Mouse (Mus musculus) liver, adult 2 months (tissue): Measurements from ENCODE around the gene Tspo. TPM values are rescaled to one million over a fixed set of nuclear protein-coding genes. Genes with fewer than 3 reads are reported as not detected.

Experiments
- DNase-seq: peaks from one replicate; pipeline ENCODE4 v3.0.0-alpha.2; 2011; ENCODE audit warnings: low read depth, low spot score; ENCODE audit errors: extremely low read depth
- H3K27ac ChIP-seq: fragments of 200-500 bp; replicated peaks from 2 replicates; pipeline ENCODE4 v1.5.1; 2012; ENCODE audit warnings: low read depth, mild to moderate bottlenecking, control low read depth, inconsistent platforms, low read length; ENCODE audit not compliant: insufficient read depth
- H3K27me3 ChIP-seq: fragments of 200-500 bp; 2 replicates; pipeline ENCODE4 v1.6.1; 2012; ENCODE audit warnings: mild to moderate bottlenecking, moderate library complexity, low read length, inconsistent platforms; ENCODE audit not compliant: control insufficient read depth, insufficient read depth
- H3K36me3 ChIP-seq: fragments of 200-500 bp; 2 replicates; pipeline ENCODE4 v1.6.1; 2012; ENCODE audit warnings: low read length, inconsistent platforms; ENCODE audit not compliant: control insufficient read depth, insufficient read depth
- H3K4me1 ChIP-seq: fragments of 200-500 bp; 2 replicates; pipeline ENCODE4 v1.6.1; 2011; ENCODE audit warnings: low read length; ENCODE audit not compliant: control insufficient read depth, insufficient read depth
- H3K4me3 ChIP-seq: fragments of 200-500 bp; 2 replicates; pipeline ENCODE4 v1.5.1; 2011; ENCODE audit warnings: low read depth, mild to moderate bottlenecking, control low read depth, low read length, moderate library complexity; ENCODE audit not compliant: insufficient read depth
- H3K79me2 ChIP-seq: fragments of 200-500 bp; 2 replicates; pipeline ENCODE4 v1.6.1; 2012; ENCODE audit warnings: inconsistent platforms, mild to moderate bottlenecking, low read length, moderate library complexity; ENCODE audit not compliant: control insufficient read depth, insufficient read depth
- H3K9ac ChIP-seq: fragments of 200-500 bp; 2 replicates; pipeline ENCODE4 v1.6.1; 2012; ENCODE audit warnings: low read depth, mild to moderate bottlenecking, control low read depth, inconsistent platforms, low read length
- CTCF ChIP-seq: fragments of 200-500 bp; IDR thresholded peaks from 2 replicates; pipeline ENCODE4 v1.5.1; 2011; ENCODE audit warnings: low read depth, low read length, control low read depth
- POLR2A ChIP-seq: fragments of 200-500 bp; IDR thresholded peaks from 2 replicates; pipeline ENCODE4 v1.6.1; 2011; ENCODE audit warnings: low read length, control low read depth; ENCODE audit not compliant: insufficient read depth; ENCODE audit errors: extremely low read depth
- WGBS: fragments of 180-500 bp; shearing (Covaris S2); methylation state at CpG from one replicate; pipeline ENCODE4 v1.1.7; 2018; 5-methylcytosine and 5-hydroxymethylcytosine counted together
- polyA plus RNA-seq: library from polyadenylated mRNA; depleted of rRNA; stranded (reverse); fragments of >200 nt; gene quantifications from 2 replicates; pipeline ENCODE4 v1.2.3, GENCODE M21; 2012; rRNA removed
- total RNA-seq: library from RNA; depleted of rRNA; stranded (reverse); fragments of >200 nt; gene quantifications from 2 replicates; pipeline ENCODE4 v1.2.3, GENCODE M21; 2014; rRNA removed

Tspo gene
- total and polyA plus RNA-seq, 2 experiments: 123 to 283 TPM

DNA sequence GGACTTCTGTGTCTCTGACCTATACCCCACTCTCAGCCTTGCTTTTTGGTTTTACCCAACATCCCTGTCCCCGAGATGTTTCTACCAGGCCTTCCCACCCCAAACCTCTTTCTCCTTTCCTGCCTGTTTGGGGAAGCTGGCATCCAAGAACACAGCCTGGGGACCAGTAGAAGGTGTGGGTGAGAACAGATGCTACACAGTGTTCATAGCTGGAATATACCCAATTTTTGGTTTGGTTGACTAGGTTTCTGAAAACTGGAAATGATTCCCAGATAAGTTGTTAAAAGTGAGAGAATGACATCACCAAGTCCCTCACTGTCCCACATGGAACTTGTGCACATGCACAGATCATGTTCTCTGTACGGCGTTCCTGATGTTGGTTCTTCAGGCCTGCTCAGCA is 51.9 kb downstream of the Tspo start:
- Histone ChIP-seq H3K79me2 (no peaks in the 10 kb centered on the region), H3K4me3 (no peak overlapping the region), H3K36me3 (no peaks in the 10 kb centered on the region), H3K9ac (no peak overlapping the region), H3K4me1 (no peaks in the 10 kb centered on the region), H3K27ac (no peak overlapping the region), H3K27me3 (no peaks in the 10 kb centered on the region)
- no peak for TF ChIP-seq CTCF
- no peak for TF ChIP-seq POLR2A
- DNase-seq: no peak
- 90% methylated on average over 3 of the region's 3 CpGs for WGBS

Other genes with a start within 250 kb of the Tspo start
- 4.7 and 6.8 TPM in 2 replicates for gene Arfgap3, start 213.3 kb upstream of the Tspo start, total RNA-seq
- gene Arfgap3, start 213.3 kb upstream of the Tspo start, polyA plus RNA-seq: 5.7 and 9.0 TPM in 2 replicates
- gene Pacsin2, start 99.0 kb upstream of the Tspo start, total RNA-seq: 34.0 and 34.9 TPM in 2 replicates
- gene Pacsin2, start 99.0 kb upstream of the Tspo start, polyA plus RNA-seq: 28.9 and 29.1 TPM in 2 replicates
- 1.0 and 1.3 TPM in 2 replicates for gene Ttll1, start 52.7 kb upstream of the Tspo start, total RNA-seq
- 2.1 and 2.2 TPM in 2 replicates for gene Ttll1, start 52.7 kb upstream of the Tspo start, polyA plus RNA-seq
- 7.0 and 9.3 TPM in 2 replicates for gene Bik, start 36.7 kb upstream of the Tspo start, total RNA-seq
- gene Bik, start 36.7 kb upstream of the Tspo start, polyA plus RNA-seq: 6.3 and 7.8 TPM in 2 replicates
- gene Mcat, start 195 bp downstream of the Tspo start, total RNA-seq: 25.9 and 27.9 TPM in 2 replicates
- 29.3 and 30.7 TPM in 2 replicates for gene Mcat, start 195 bp downstream of the Tspo start, polyA plus RNA-seq
- gene Ttll12, start 31.6 kb downstream of the Tspo start, total RNA-seq: 4.9 and 6.5 TPM in 2 replicates
- gene Ttll12, start 31.6 kb downstream of the Tspo start, polyA plus RNA-seq: 11.2 and 11.8 TPM in 2 replicates
- 0.18 and 0.27 TPM in 2 replicates for gene Scube1, start 161.4 kb downstream of the Tspo start, total RNA-seq
- 0.13 and 0.27 TPM in 2 replicates for gene Scube1, start 161.4 kb downstream of the Tspo start, polyA plus RNA-seq
- gene Mpped1, start 215.9 kb downstream of the Tspo start, total RNA-seq: not detected in 2 replicates
- 0.13 TPM in 1 of 2 replicates, not detected in the other for gene Mpped1, start 215.9 kb downstream of the Tspo start, polyA plus RNA-seq